Mouse (Mus musculus): Measurements from ENCODE around the gene Pcbp2. TPM values are rescaled to one million over a fixed set of nuclear protein-coding genes. Genes with fewer than 3 reads are reported as not detected.

The Pcbp2 gene
- 100 to 1,000 TPM; 519 to 536 TPM for total RNA-seq (2023)

DNA sequence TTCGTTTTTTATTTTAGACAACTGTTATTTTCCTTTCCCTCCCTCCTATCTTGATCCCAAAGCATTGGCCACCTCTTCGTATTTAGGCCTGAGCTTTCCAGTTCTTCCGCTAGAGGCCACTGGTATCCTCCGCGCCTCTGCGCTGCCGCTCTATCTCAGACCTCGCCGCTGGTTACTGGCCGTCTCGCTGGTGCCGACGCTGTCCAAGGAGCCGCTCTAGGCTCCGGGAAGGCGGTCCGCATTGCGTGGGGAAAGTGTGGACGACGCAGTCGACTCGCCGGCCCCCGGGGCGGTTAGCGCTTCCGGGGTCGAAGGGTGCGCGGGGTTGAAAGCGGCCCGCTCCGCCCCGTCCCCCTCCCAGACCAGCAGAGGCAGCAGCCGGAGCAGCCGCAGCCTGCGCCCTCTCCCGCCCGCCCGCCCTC, at the start of gene Pcbp2:
Gene Pcbp2 (plus strand): TSS at position 357 of the 422 bp plus-strand sequence.

DNA sequence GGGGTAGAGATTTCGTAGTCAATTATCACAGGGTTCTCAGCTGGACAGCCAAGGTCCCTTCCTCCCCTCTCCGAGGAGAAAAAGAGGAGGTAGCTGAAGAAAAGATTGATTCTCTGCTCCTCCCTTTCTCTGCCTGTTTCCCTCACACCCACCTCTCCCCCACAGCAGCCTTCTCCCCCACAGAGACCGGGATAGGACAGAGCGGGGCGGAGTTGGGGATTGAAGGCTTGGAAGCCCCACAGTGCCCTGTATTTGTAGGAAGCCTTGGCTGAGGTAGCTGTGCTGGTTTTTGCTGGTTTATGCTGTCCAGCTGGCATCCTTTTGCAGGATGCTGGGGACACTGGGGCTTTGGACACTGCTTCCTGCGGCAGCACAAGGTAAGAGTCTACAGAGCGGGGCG, 25.2 kb upstream of the Pcbp2 start, which contains the start of gene Amhr2:
Gene Amhr2 (plus strand): TSS at position 222 of the 400 bp plus-strand sequence.

DNA sequence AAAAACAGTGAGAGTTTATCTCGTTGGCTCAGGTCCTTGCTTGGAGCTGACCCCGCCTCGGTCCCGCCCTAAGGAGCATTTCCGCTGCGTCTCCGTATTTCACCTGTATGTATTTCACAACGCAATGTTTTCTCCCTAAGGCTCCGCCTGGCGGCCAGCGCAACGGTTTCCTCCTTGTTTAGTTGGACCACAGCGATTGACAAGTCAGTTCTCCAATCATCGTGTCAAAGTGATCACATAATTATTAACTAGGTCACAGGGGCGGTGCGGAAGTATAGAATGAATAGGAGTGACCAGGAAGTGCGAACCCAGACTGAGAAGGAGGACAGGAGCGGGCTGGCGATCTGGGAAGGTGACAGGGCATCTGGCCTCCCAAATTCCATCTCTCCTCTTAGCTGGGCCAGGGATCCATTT, 11.4 kb upstream of the Pcbp2 start, which contains the start of gene Prr13:
Gene Prr13 (plus strand): TSS at position 125 of the 414 bp plus-strand sequence.

DNA sequence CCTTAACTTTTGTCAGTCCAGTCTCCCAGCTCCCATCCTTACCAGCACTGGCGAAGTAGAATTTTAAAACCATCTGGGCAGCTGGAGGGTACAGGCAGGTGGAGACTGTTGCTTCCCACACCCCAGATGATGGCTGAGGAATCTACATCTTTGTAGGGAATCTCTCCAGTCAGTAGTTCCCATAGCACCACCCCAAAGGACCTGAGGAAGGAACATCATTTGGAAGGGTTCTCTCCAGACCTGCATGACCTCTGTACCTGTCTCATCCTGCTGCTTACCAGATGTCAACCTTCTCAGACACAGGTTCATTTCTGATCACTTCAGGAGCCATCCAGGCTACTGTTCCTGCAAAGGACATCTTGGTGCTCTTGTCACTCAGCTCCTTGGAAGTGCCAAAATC, 33.1 kb downstream of the Pcbp2 start, which contains the start of gene Gm10337:
Gene Gm10337 (plus strand): TSS at position 276 of the 400 bp plus-strand sequence.

DNA sequence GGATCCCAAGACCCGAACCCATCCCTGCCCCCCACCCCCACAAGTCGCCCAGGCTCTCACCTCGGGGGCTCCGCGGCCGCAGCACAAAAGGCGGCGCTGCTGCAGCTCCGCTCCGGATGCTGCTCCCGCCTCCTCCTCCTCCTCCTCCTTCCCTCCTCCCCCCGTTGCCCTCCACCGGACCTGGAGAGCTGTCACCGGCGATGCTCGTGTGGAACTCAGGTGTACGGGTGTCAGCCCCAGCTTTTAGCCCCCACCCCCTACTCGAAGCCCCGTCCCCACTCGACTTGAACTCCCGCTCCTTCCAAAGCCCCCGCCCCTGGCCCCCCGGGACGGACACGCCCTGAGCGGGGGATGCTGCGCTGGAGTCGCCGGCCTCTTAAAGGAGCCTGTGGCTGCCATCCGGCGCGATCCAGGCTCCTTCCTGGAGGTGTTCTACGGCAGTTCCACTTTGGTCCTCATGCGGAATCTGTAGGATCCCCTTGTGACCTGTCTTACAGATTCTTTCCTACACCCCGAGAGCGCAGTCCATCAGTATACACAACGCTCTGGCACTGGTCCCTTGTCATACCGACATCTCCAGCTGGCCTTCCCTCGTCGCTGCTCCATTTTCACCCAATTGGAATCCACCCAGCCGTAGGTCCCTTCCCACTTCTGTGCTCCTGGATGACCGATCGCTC, 46.5 kb downstream of the Pcbp2 start, which contains the start of gene Map3k12:
Gene Map3k12 (minus strand): TSS at position 337 of the 677 bp plus-strand sequence.

DNA sequence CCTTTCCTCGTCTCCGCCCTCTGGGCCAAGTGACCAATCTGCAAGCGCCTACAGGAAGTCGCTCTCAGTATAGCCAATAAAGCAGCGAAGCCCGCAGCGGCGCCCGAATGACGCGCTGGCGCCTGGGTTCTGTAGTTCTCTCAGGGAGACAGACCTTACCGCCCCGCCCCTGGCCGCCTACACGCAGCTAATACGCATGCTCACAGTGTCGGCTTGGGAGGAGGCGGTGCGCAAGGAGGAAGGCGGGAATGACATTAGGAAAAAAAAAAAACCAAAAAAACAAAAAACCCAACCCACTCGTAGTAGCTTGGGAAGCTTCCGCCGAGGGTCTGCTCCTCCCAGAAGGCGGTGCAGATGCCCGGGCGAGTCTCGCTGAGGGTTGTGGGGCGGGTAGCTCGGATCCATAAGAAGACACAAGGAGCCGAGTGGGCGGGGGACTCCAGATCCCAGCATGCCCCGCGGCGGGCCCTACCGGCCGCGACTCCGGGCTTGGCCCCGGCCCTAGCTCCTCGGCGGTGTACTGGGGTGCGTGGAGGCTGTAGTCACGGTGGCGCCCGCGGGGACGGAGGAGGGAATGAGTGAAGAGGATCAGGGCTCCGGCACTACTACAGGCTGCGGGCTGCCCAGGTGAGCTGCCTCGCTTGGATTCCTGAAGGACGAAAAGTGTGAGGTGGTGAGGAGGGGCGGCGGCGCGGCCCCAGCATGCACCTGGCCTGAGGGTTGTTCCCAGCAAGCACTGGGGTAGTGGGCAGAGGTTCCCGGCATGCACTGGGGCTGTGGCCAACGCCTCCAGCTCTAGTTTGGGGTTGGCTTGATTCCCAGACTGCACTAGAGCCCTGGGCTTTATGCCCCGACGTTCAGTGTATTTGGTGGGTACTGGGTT, 47.9 kb downstream of the Pcbp2 start, which contains the start of gene Tarbp2:
Gene Tarbp2 (plus strand): TSS at position 217 of the 883 bp plus-strand sequence.

DNA sequence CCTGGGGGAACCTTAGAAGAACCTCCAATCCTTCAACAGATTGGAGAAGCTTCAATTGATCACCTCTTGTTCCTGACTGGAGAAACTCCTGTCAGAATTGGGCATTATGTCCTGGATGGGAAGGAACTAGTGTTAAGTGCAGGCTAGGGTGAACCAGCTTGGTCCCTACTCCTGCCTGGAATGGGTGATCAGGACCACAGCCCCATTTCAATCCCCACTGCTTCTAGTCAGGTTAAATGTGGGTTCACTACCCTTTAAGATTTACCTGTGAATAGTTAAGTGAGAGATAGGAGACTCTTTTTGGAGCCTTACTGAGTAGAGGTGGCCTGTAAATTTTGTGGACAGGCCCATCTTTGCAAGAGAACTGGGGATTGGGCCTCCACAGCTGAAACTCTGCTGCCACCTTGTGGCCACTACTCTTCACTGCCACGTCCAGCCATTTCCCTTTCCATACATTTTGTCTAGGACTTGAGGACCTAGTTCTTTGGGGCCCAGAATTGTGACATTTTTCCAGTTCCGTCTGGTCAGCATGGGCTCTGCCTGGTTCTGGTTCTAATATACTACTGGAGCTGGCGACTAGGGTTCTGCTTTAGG, 54.6 kb downstream of the Pcbp2 start, which contains the start of gene Npff:
Gene Npff (minus strand): TSS at position 51 of the 594 bp plus-strand sequence.

Other genes with a start within 250 kb of the Pcbp2 start
- 100 to 1,000 TPM; 220 to 236 TPM for gene Itgb7, start 238.6 kb upstream of the Pcbp2 start, total RNA-seq (2023)
- gene Rarg, start 213.0 kb upstream of the Pcbp2 start, total RNA-seq (2023): 10 to 100 TPM; 41.1 to 42.1 TPM
- gene Gm9918, start 200.0 kb upstream of the Pcbp2 start, total RNA-seq (2023): not detected
- 10 to 100 TPM; 34.6 to 35.3 TPM for gene Mfsd5, start 191.1 kb upstream of the Pcbp2 start, total RNA-seq (2023)
- gene Espl1, start 174.3 kb upstream of the Pcbp2 start, total RNA-seq (2023): 10 to 100 TPM; 46.9 to 47.3 TPM
- 100 to 1,000 TPM; 250 to 257 TPM for gene Pfdn5, start 144.4 kb upstream of the Pcbp2 start, total RNA-seq (2023)
- 10 to 100 TPM; 33.5 to 38.1 TPM for gene Myg1, start 138.8 kb upstream of the Pcbp2 start, total RNA-seq (2023)
- 10 to 100 TPM; 34.6 to 43.0 TPM for gene Aaas, start 119.8 kb upstream of the Pcbp2 start, total RNA-seq (2023)
- under 1 TPM; 0.68 to 0.84 TPM for gene Sp7, start 103.4 kb upstream of the Pcbp2 start, total RNA-seq (2023)
- gene Sp1, start 64.4 kb upstream of the Pcbp2 start, total RNA-seq (2023): 100 to 1,000 TPM; 108 to 111 TPM
- 1 to 10 TPM in 1 of 2 experiments, not detected in 1; 2.0 TPM for gene Amhr2, start 25.2 kb upstream of the Pcbp2 start, total RNA-seq (2023)
- gene Prr13, start 11.5 kb upstream of the Pcbp2 start, total RNA-seq (2023): 100 to 1,000 TPM; 305 to 384 TPM
- 1 to 10 TPM; 4.9 to 5.8 TPM for gene Gm10337, start 33.2 kb downstream of the Pcbp2 start, total RNA-seq (2023)
- gene Map3k12, start 46.5 kb downstream of the Pcbp2 start, total RNA-seq (2023): under 1 TPM; 0.26 to 0.42 TPM
- 10 to 100 TPM; 18.1 to 18.4 TPM for gene Tarbp2, start 47.7 kb downstream of the Pcbp2 start, total RNA-seq (2023)
- 1 to 10 TPM; 5.3 to 7.1 TPM for gene Npff, start 54.4 kb downstream of the Pcbp2 start, total RNA-seq (2023)
- gene Gm28047, start 154.5 kb downstream of the Pcbp2 start, total RNA-seq (2023): under 1 TPM in 1 of 2 experiments, not detected in 1; 0.86 TPM
- gene Atf7, start 154.9 kb downstream of the Pcbp2 start, total RNA-seq (2023): 10 to 100 TPM; 69.5 to 74.2 TPM
- 1 to 10 TPM; 2.3 to 2.8 TPM for gene Atp5g2, start 201.8 kb downstream of the Pcbp2 start, total RNA-seq (2023)